Mouse (Mus musculus): ENCODE results near the gene Cfap57.

- TF ChIP-seq CHD2 (IDR thresholded peaks at IDR 0.05; ENCODE audit: low read length) (no peak), POLR2A (IDR thresholded peaks at IDR 0.05; ENCODE audit: low read depth, low read length) (no peak), TCF12 (IDR thresholded peaks at IDR 0.05; ENCODE audit: low read depth, low read length) (no peak)
Measured at GRCm38 (mm10) chr4:118621781-118622180, 1.2 kb upstream of the Cfap57 start.
